Mouse (Mus musculus) right cerebral cortex, postnatal 14 days (tissue): ENCODE data around the gene Zfp91.

Experiments
- DNase-seq: peaks from one replicate; pipeline ENCODE4 v3.0.0; 2022

Gene Zfp91

GRCm38 (mm10) chr19:12795511-12796327 lies at the start of gene Zfp91, which contains the start of gene Lpxn:
Gene Zfp91 (minus strand): TSS chr19:12796126.
Gene Lpxn (plus strand): TSS chr19:12796193.
- peak; percentile 98 for DNase-seq

- DNase-seq: no peak
These were observed 42.6 kb upstream of the Zfp91 start for GRCm38 (mm10) chr19:12838507-12838906.

GRCm38 (mm10) chr19:12833625-12834024 lies 37.7 kb upstream of the Zfp91 start:
- DNase-seq: no peak

- DNase-seq: no peak
These were observed 35.6 kb upstream of the Zfp91 start for GRCm38 (mm10) chr19:12831559-12831958.

GRCm38 (mm10) chr19:12830823-12831430 lies 35.0 kb upstream of the Zfp91 start:
- no peak for DNase-seq

- DNase-seq: no peak
These were observed 28.6 kb upstream of the Zfp91 start for GRCm38 (mm10) chr19:12824549-12824948.

- DNase-seq: peak; percentile 12
These were observed 24.5 kb upstream of the Zfp91 start for GRCm38 (mm10) chr19:12820383-12820782.

GRCm38 (mm10) chr19:12818507-12818906 lies 22.6 kb upstream of the Zfp91 start:
- no peak for DNase-seq

- no peak for DNase-seq
These were observed 18.0 kb upstream of the Zfp91 start for GRCm38 (mm10) chr19:12813883-12814282.

GRCm38 (mm10) chr19:12812644-12813364 lies 16.9 kb upstream of the Zfp91 start:
- no peak for DNase-seq

GRCm38 (mm10) chr19:12806214-12806613 lies 10.3 kb upstream of the Zfp91 start:
- DNase-seq: no peak

- DNase-seq: no peak
These were observed 9.8 kb upstream of the Zfp91 start for GRCm38 (mm10) chr19:12805730-12806129.

GRCm38 (mm10) chr19:12804237-12804636 lies 8.3 kb upstream of the Zfp91 start:
- DNase-seq: no peak

GRCm38 (mm10) chr19:12802830-12803229 lies 6.9 kb upstream of the Zfp91 start:
- no peak for DNase-seq

GRCm38 (mm10) chr19:12801046-12801445 lies 5.1 kb upstream of the Zfp91 start:
- DNase-seq: no peak

- no peak for DNase-seq
These were observed 4.7 kb upstream of the Zfp91 start for GRCm38 (mm10) chr19:12800621-12801020.

- no peak for DNase-seq
These were observed 3.2 kb upstream of the Zfp91 start for GRCm38 (mm10) chr19:12799081-12799480.

- DNase-seq: no peak
These were observed 2.5 kb upstream of the Zfp91 start for GRCm38 (mm10) chr19:12798404-12798803.

GRCm38 (mm10) chr19:12797071-12797470 lies 1.1 kb upstream of the Zfp91 start:
- no peak for DNase-seq

GRCm38 (mm10) chr19:12796328-12796931 lies 504 bp upstream of the Zfp91 start:
- peak; percentile 36 for DNase-seq

- DNase-seq: no peak
These were observed 816 bp downstream of the Zfp91 start for GRCm38 (mm10) chr19:12795110-12795509.

GRCm38 (mm10) chr19:12794056-12795044 lies 1.6 kb downstream of the Zfp91 start:
- DNase-seq: peak; percentile 93
